In genomic region chr9:106474456-106474855, GRCm38 (mm10) we compare ENCODE assay signal across 9 mouse cellular contexts. TPM values are rescaled to one million over a fixed set of nuclear protein-coding genes. Genes with fewer than 3 reads are reported as not detected.
DNase-seq lines count a peak whose midpoint lies in the region; ATAC-seq and TF ChIP-seq lines count a peak whose summit lies in the region.
"Had no signal": no experiment of that assay in that cellular context is flagged by ENCODE, and none has a peak within 500 bp of the region (broad histone marks: within the 10 kb centered on the region; RNA-seq: fewer than 3 reads in every experiment).

No protein-coding gene starts in this region.

- H3K79me3 ChIP-seq in C2C12 (ENCODE audit: low read depth) = peaks cover 16% of the 10 kb centered on the region

- no peak overlapping the region for H3K4me3 ChIP-seq in C2C12 (ENCODE audit: insufficient read depth, poor library complexity, severe bottlenecking)
- no peak overlapping the region for H3K4me3 ChIP-seq in kidney, embryonic 14.5 days (ENCODE audit: low read length)

- H3K4me2 ChIP-seq in kidney, embryonic 14.5 days (replicated peaks; ENCODE audit: low read depth, low read length) = no peak overlapping the region

- no peaks in the 10 kb centered on the region for H3K9me3 ChIP-seq in kidney, embryonic 14.5 days (ENCODE audit: control insufficient read depth, low read length)

- H3K4me1 ChIP-seq in kidney, embryonic 14.5 days (ENCODE audit: control insufficient read depth, insufficient read depth, low read length) = peaks cover 26% of the 10 kb centered on the region

- H3K9ac ChIP-seq in kidney, embryonic 14.5 days (ENCODE audit: low read depth, low read length) = no peak overlapping the region

- no peak overlapping the region for H3K27ac ChIP-seq in kidney, embryonic 14.5 days (ENCODE audit: low read depth, low read length)

- H3K79me2 ChIP-seq in C2C12 (ENCODE audit: control insufficient read depth, insufficient read depth) = peaks cover 42% of the 10 kb centered on the region

- DNase-seq in NIH3T3 (ENCODE audit: low read depth) = peak; percentile 90
- DNase-seq in cerebellum, postnatal 4 days (ENCODE audit: low spot score in 2 of 2) = peak; percentile 43 to 74
- DNase-seq in gastrocnemius, postnatal 4 days (ENCODE audit: low spot score in 2 of 2) = peak; percentile 47 to 73
- DNase-seq in lung, postnatal 14 days = peak; percentile 78
- DNase-seq in right cerebral cortex, postnatal 14 days = peak; percentile 50
- peak; percentile 68 for DNase-seq in yolk sac, embryonic 10.5 days (ENCODE audit: low spot score)

- peak; percentile 17 for ATAC-seq in kidney, embryonic 14.5 days (ENCODE audit: low FRiP score, low TSS enrichment)

- TF ChIP-seq CTCF in C2C12 (IDR thresholded peaks at IDR 0.05; ENCODE audit: control insufficient read depth, insufficient read depth, insufficient read length) = peak; percentile 77

- 5% methylated on average over 6 of the region's 6 CpGs for WGBS in kidney, embryonic 14.5 days

- peak overlapping the region; percentile 21 for H3ac ChIP-seq in C2C12 (ENCODE audit: control insufficient read depth, insufficient read length, low read depth)

- H3K36me3 ChIP-seq in C2C12 (ENCODE audit: control insufficient read depth, insufficient read depth) = peaks cover 5% of the 10 kb centered on the region
- H3K36me3 ChIP-seq in kidney, embryonic 14.5 days (ENCODE audit: control insufficient read depth, insufficient read depth, low read length) = no peaks in the 10 kb centered on the region

- H3K27me3 ChIP-seq in C2C12 (ENCODE audit: control insufficient read depth, insufficient read depth, insufficient read length) = no peaks in the 10 kb centered on the region
- no peaks in the 10 kb centered on the region for H3K27me3 ChIP-seq in kidney, embryonic 14.5 days (ENCODE audit: control insufficient read depth, insufficient read depth, low read length)

TF ChIP-seq in C2C12, 6 proteins besides CTCF, POLR2A, EP300 and RAD21:
- no peak for TF ChIP-seq MYOD1 (IDR thresholded peaks at IDR 0.05; ENCODE audit: control insufficient read depth, insufficient read length, low read depth)
- no peak for TF ChIP-seq FOSL1 (IDR thresholded peaks at IDR 0.05; ENCODE audit: insufficient read depth, low read length, poor library complexity, severe bottlenecking)
- TF ChIP-seq USF1 (IDR thresholded peaks at IDR 0.05; ENCODE audit: low read depth) = no peak

RNA-seq across cellular contexts. Expression of gene Rrp9, which starts 1.3 kb away (rescaled TPM):
- polyA plus RNA-seq in C2C12 (2012; fragmentation: generic; extraction: Trizol) = 109 TPM
- total RNA-seq in gastrocnemius, postnatal 4 days (2021) = 10 to 100 TPM; 25.1 to 26.2 TPM
- 43.8 and 49.3 TPM in 2 replicates for polyA plus RNA-seq in kidney, embryonic 14.5 days (2014; fragmentation: Nextera tagmentation; extraction: Ambion mirVana)

RNA-seq across cellular contexts. Expression of gene Parp3, which starts 2.3 kb away (rescaled TPM):
- polyA plus RNA-seq in C2C12 (2012; fragmentation: generic; extraction: Trizol) = 26.8 TPM
- total RNA-seq in gastrocnemius, postnatal 4 days (2021) = 10 to 100 TPM; 26.4 to 28.1 TPM
- 1.9 and 2.7 TPM in 2 replicates for polyA plus RNA-seq in kidney, embryonic 14.5 days (2014; fragmentation: Nextera tagmentation; extraction: Ambion mirVana)

RNA-seq across cellular contexts. Expression of gene Gpr62, which starts 8.7 kb away (rescaled TPM):
- 0.29 TPM for polyA plus RNA-seq in C2C12 (2012; fragmentation: generic; extraction: Trizol)
- under 1 TPM; 0.44 to 0.65 TPM for total RNA-seq in gastrocnemius, postnatal 4 days (2021)
- polyA plus RNA-seq in kidney, embryonic 14.5 days (2014; fragmentation: Nextera tagmentation; extraction: Ambion mirVana) = 0.37 and 0.66 TPM in 2 replicates

RNA-seq across cellular contexts. Expression of gene Pcbp4, which starts 21.4 kb away (rescaled TPM):
- polyA plus RNA-seq in C2C12 (2012; fragmentation: generic; extraction: Trizol) = 294 TPM
- 10 to 100 TPM; 83.6 to 84.9 TPM for total RNA-seq in gastrocnemius, postnatal 4 days (2021)
- 129 and 147 TPM in 2 replicates for polyA plus RNA-seq in kidney, embryonic 14.5 days (2014; fragmentation: Nextera tagmentation; extraction: Ambion mirVana)

RNA-seq across cellular contexts. Expression of gene Iqcf1, which starts 25.3 kb away (rescaled TPM):
- 0.08 TPM for polyA plus RNA-seq in C2C12 (2012; fragmentation: generic; extraction: Trizol)
- total RNA-seq in gastrocnemius, postnatal 4 days (2021) = not detected
- polyA plus RNA-seq in kidney, embryonic 14.5 days (2014; fragmentation: Nextera tagmentation; extraction: Ambion mirVana) = not detected in 2 replicates
- total RNA-seq: layer of hippocampus, postnatal 36 days had no signal
